Mouse (Mus musculus) forebrain, embryonic 16.5 days (tissue): ENCODE measurements at regions not wholly inside any gene's neighbourhood (a gene's known extent, or its start where the extent isn't known, plus 50 kb on each side); places are given as distances from the start of the nearest gene placed in this dataset.

Experiments used
- ATAC-seq: fragments of 200-750 bp; cut with Nextera tagmentation; 2 replicates; pipeline ENCODE4 v1.8.0; 2017; ENCODE audit warnings: mild to moderate bottlenecking, moderate library complexity
- H3K27ac ChIP-seq: fragments of 300-500 bp; sonication (generic); 2 replicates; pipeline ENCODE4 v1.5.1; 2014; ENCODE audit warnings: low read length, control low read depth
- H3K27me3 ChIP-seq: fragments of 300-500 bp; sonication (generic); replicated peaks from 2 replicates; pipeline ENCODE4 v1.6.1; 2014; ENCODE audit warnings: low read length; ENCODE audit not compliant: control insufficient read depth, insufficient read depth
- H3K36me3 ChIP-seq: fragments of 300-500 bp; sonication (generic); 2 replicates; pipeline ENCODE4 v1.6.1; 2014; ENCODE audit not compliant: control insufficient read depth, insufficient read depth
- H3K4me1 ChIP-seq: fragments of 300-500 bp; sonication (generic); replicated peaks from 2 replicates; pipeline ENCODE4 v1.6.1; 2014; ENCODE audit warnings: low read length; ENCODE audit not compliant: control insufficient read depth, insufficient read depth
- H3K4me2 ChIP-seq: fragments of 300-500 bp; sonication (generic); 2 replicates; pipeline ENCODE4 v1.6.1; 2014; ENCODE audit warnings: mild to moderate bottlenecking, low read length, control low read depth
- H3K4me3 ChIP-seq: fragments of 300-500 bp; sonication (generic); replicated peaks from 2 replicates; pipeline ENCODE4 v1.5.1; 2014; ENCODE audit warnings: mild to moderate bottlenecking, low read length, control low read depth
- H3K9ac ChIP-seq: fragments of 300-500 bp; sonication (generic); replicated peaks from 2 replicates; pipeline ENCODE4 v1.6.1; 2014; ENCODE audit warnings: low read depth, low read length, control low read depth
- H3K9me3 ChIP-seq: fragments of 300-500 bp; sonication (generic); 2 replicates; pipeline ENCODE4 v1.6.1; 2016; ENCODE audit warnings: low read length; ENCODE audit not compliant: control insufficient read depth
- WGBS: fragments of 180-500 bp; shearing (Covaris S2); extraction: QIAGEN DNeasy Blood & Tissue Kit; methylation state at CpG from one replicate; pipeline ENCODE4 v1.1.7; 2014; 5-methylcytosine and 5-hydroxymethylcytosine counted together

- ATAC-seq, result no peak
- H3K36me3 ChIP-seq, result no peaks in the 10 kb centered on the region
- H3K9me3 ChIP-seq, result no peaks in the 10 kb centered on the region
- H3K4me1 ChIP-seq, result no peaks in the 10 kb centered on the region
- H3K4me2 ChIP-seq, result no peak overlapping the region
- H3K27me3 ChIP-seq, result no peaks in the 10 kb centered on the region
- H3K27ac ChIP-seq, result no peak overlapping the region
- no peak overlapping the region for H3K9ac ChIP-seq
- no peak overlapping the region for H3K4me3 ChIP-seq
- WGBS, result 78% methylated on average over 3 of the region's 3 CpGs
Measured at GRCm38 (mm10) chr5:45923907-45924594, 66.6 kb upstream of the Lcorl start.
